Mouse (Mus musculus) lung, postnatal 0 days (tissue): ENCODE measurements at regions not wholly inside any gene's neighbourhood (a gene's known extent, or its start where the extent isn't known, plus 50 kb on each side); places are given as distances from the start of the nearest gene placed in this dataset.

Source experiments
- CTCF ChIP-seq: IDR thresholded peaks from 2 replicates; pipeline ENCODE4 v1.5.1; 2016; ENCODE audit warnings: antibody characterized with exemption, mild to moderate bottlenecking
- EP300 ChIP-seq: IDR thresholded peaks from 2 replicates; pipeline ENCODE4 v1.6.1; 2016; ENCODE audit warnings: antibody characterized with exemption, mild to moderate bottlenecking, control low read depth

GRCm38 (mm10) chr16:24042977-24043376 lies 54.3 kb upstream of the Bcl6 start:
- no peak for TF ChIP-seq CTCF
- no peak for TF ChIP-seq EP300
